Mouse (Mus musculus): ENCODE results near the gene Atxn3.

DNA sequence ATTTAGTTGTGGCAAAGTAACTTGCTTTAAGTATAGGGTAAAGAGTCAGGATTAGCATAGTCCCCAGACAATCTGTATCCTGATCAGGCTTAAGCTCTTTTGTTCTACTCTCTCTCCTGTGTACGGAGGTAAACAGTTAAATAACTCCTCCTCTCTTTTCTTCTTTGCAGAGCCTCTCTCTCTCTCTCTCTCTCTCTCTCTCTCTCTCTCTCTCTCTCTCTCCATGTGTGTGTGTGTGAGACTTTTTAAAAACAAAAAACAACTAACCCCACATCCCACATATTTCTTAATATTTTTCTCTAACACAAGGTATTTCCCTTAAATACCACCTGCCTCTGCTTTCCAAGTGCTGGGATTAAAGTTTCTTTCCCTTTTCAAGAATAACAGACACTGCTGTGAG lies 16.5 kb upstream of the Atxn3 start:
- TF ChIP-seq CTCF (IDR thresholded peaks at IDR 0.05; ENCODE audit: low read depth, low read length) (no peak), POLR2A (IDR thresholded peaks at IDR 0.05; ENCODE audit: borderline replicate concordance, low read depth, low read length) (no peak)
